Mouse (Mus musculus): Measurements from ENCODE around the gene Hivep1. TPM values are rescaled to one million over a fixed set of nuclear protein-coding genes. Genes with fewer than 3 reads are reported as not detected.

The Hivep1 gene
- total and polyA plus RNA-seq, 3 experiments = 2.2 to 15.9 TPM; not detected in 1

DNA sequence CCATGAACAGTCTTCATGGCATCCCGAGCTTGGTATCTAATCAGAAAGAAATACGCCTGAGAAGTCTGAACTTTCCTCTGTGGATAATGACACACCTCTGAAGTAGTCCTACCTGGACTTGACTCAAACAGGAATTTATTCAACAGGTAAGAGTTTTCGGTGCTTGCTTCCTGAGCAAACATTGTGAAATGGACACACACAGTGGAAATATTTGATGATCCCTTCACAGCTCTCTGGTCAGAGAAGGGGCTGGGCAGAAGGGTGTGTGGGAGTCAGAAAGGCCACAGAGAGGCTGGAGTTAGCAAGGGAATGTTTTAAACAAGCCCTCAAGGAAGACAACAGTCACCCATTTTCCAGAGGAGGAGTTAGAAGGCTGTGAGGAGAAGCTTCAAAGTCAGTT is 186.7 kb downstream of the Hivep1 start:
- no peaks in the 10 kb centered on the region for H3K4me1 ChIP-seq (ENCODE audit: control insufficient read depth in 1 of 2, insufficient read depth in 2 of 2, low read length in 2 of 2)
- H3K27me3 ChIP-seq (ENCODE audit: control insufficient read depth in 1 of 2, insufficient read depth in 2 of 2, low read length in 2 of 2) = no peaks in the 10 kb centered on the region
- H3K9ac ChIP-seq (ENCODE audit: control insufficient read depth, low read depth, low read length, poor library complexity, severe bottlenecking) = no peak overlapping the region
- H3K4me3 ChIP-seq (ENCODE audit: control insufficient read depth in 1 of 2, insufficient read depth in 1 of 2, low read depth in 2 of 2, low read length in 2 of 2) = no peak overlapping the region
- no peaks in the 10 kb centered on the region for H3K79me2 ChIP-seq (ENCODE audit: control insufficient read depth, insufficient read depth, low read length, poor library complexity)
- H3K27ac ChIP-seq (ENCODE audit: control insufficient read depth, low read depth, low read length) = no peak overlapping the region
- no peak for TF ChIP-seq USF1 (IDR thresholded peaks at IDR 0.05; ENCODE audit: low read depth, low read length)
- TF ChIP-seq UBTF (IDR thresholded peaks at IDR 0.05; ENCODE audit: borderline replicate concordance, insufficient read depth, low read depth, low read length) = no peak
- DNase-seq (ENCODE audit: low read depth, low spot score) = no peak
- no peaks in the 10 kb centered on the region for H3K36me3 ChIP-seq (ENCODE audit: control insufficient read depth in 1 of 2, insufficient read depth in 2 of 2, low read length in 2 of 2)
- no peaks in the 10 kb centered on the region for H3K9me3 ChIP-seq (replicated peaks; ENCODE audit: insufficient read depth, low read length)

- no peak for DNase-seq (ENCODE audit: low read depth, low spot score)
- H3K9ac ChIP-seq (ENCODE audit: control insufficient read depth, low read depth, low read length, poor library complexity, severe bottlenecking) = no peak overlapping the region
- H3K36me3 ChIP-seq (ENCODE audit: control insufficient read depth in 1 of 2, insufficient read depth in 2 of 2, low read length in 2 of 2) = peaks cover 0 to 6% of the 10 kb centered on the region in 2 experiments; a peak in 2 of 4 replicates
- no peak for TF ChIP-seq HCFC1 (IDR thresholded peaks at IDR 0.05; ENCODE audit: low read depth, low read length)
- no peak for TF ChIP-seq ZNF384 (IDR thresholded peaks at IDR 0.05; ENCODE audit: low read depth, low read length)
- TF ChIP-seq TAL1 (IDR thresholded peaks at IDR 0.05; ENCODE audit: low read length) = no peak
- no peak for TF ChIP-seq MAFK (IDR thresholded peaks at IDR 0.05; ENCODE audit: borderline replicate concordance, low read depth, low read length)
- no peak for TF ChIP-seq USF2 (IDR thresholded peaks at IDR 0.05; ENCODE audit: borderline replicate concordance in 1 of 2, insufficient read depth in 1 of 2, low read depth in 1 of 2, low read length in 2 of 2)
- TF ChIP-seq CTCF (IDR thresholded peaks at IDR 0.05 in 2 of 3, conservative IDR thresholded peaks at IDR 0.05 in 1 of 3; ENCODE audit: control insufficient read depth in 1 of 3, insufficient read depth in 1 of 3, low read depth in 2 of 3, low read length in 3 of 3, poor library complexity in 1 of 3, severe bottlenecking in 1 of 3) = no peak
- no peak for TF ChIP-seq GABPA (IDR thresholded peaks at IDR 0.05; ENCODE audit: low read depth, low read length)
- H3K27ac ChIP-seq (ENCODE audit: control insufficient read depth, low read depth, low read length) = no peak overlapping the region
- no peaks in the 10 kb centered on the region for H3K79me2 ChIP-seq (ENCODE audit: control insufficient read depth, insufficient read depth, low read length, poor library complexity)
- H3K9me3 ChIP-seq (replicated peaks; ENCODE audit: insufficient read depth, low read length) = no peaks in the 10 kb centered on the region
- peaks cover 0 to 9% of the 10 kb centered on the region in 2 experiments; a peak in 3 of 4 replicates for H3K4me1 ChIP-seq (ENCODE audit: control insufficient read depth in 1 of 2, insufficient read depth in 2 of 2, low read length in 2 of 2)
- H3K27me3 ChIP-seq (ENCODE audit: control insufficient read depth in 1 of 2, insufficient read depth in 2 of 2, low read length in 2 of 2) = no peaks in the 10 kb centered on the region
- no peak overlapping the region for H3K4me3 ChIP-seq (ENCODE audit: control insufficient read depth in 1 of 2, insufficient read depth in 1 of 2, low read depth in 2 of 2, low read length in 2 of 2)
Observed at GRCm38 (mm10) chr13:42242131-42242530, 190.3 kb downstream of the Hivep1 start.

Other genes starting within 250 kb of the Hivep1 start
- gene Adtrp, start 204.3 kb upstream of the Hivep1 start, total RNA-seq (2012; rRNA removed) = not detected in 2 replicates
- not detected for gene Adtrp, start 204.3 kb upstream of the Hivep1 start, polyA plus RNA-seq (2012; ENCODE audit: insufficient read depth in 1 of 2, insufficient read length in 2 of 2, low read depth in 1 of 2, low replicate concordance in 2 of 2, missing spikeins in 1 of 2)
- gene Edn1, start 249.5 kb downstream of the Hivep1 start, total RNA-seq (2012; rRNA removed) = not detected in 2 replicates
- gene Edn1, start 249.5 kb downstream of the Hivep1 start, polyA plus RNA-seq (2012; ENCODE audit: insufficient read depth in 1 of 2, insufficient read length in 2 of 2, low read depth in 1 of 2, low replicate concordance in 2 of 2, missing spikeins in 1 of 2) = not detected